Mouse (Mus musculus) neural tube, embryonic 13.5 days (tissue): ENCODE results near the gene Lrrc38. TPM values are rescaled to one million over a fixed set of nuclear protein-coding genes. Genes with fewer than 3 reads are reported as not detected.

Experiments
- ATAC-seq: fragments of 200-750 bp; cut with Nextera tagmentation; 2 replicates; pipeline ENCODE4 v1.8.0; 2017; ENCODE audit warnings: low read depth, mild to moderate bottlenecking, moderate TSS enrichment, moderate library complexity
- H3K27ac ChIP-seq: fragments of 300-500 bp; sonication (generic); replicated peaks from 2 replicates; pipeline ENCODE4 v1.5.1; 2015; ENCODE audit warnings: moderate library complexity, mild to moderate bottlenecking, inconsistent platforms
- H3K27me3 ChIP-seq: fragments of 300-500 bp; sonication (generic); 2 replicates; pipeline ENCODE4 v1.6.1; 2015; ENCODE audit warnings: mild to moderate bottlenecking, inconsistent platforms
- H3K36me3 ChIP-seq: fragments of 300-500 bp; sonication (generic); 2 replicates; pipeline ENCODE4 v1.6.1; 2015; ENCODE audit warnings: mild to moderate bottlenecking, inconsistent platforms
- H3K4me1 ChIP-seq: fragments of 300-500 bp; sonication (generic); replicated peaks from 2 replicates; pipeline ENCODE4 v1.6.1; 2015; ENCODE audit warnings: inconsistent platforms
- H3K4me2 ChIP-seq: fragments of 300-500 bp; sonication (generic); 2 replicates; pipeline ENCODE4 v1.6.1; 2015; ENCODE audit warnings: inconsistent platforms, mild to moderate bottlenecking, moderate library complexity
- H3K4me3 ChIP-seq: fragments of 300-500 bp; sonication (generic); 2 replicates; pipeline ENCODE4 v1.5.1; 2015; ENCODE audit warnings: mild to moderate bottlenecking, inconsistent platforms
- H3K9ac ChIP-seq: fragments of 300-500 bp; sonication (generic); 2 replicates; pipeline ENCODE4 v1.6.1; 2015; ENCODE audit warnings: moderate library complexity, mild to moderate bottlenecking, inconsistent platforms
- H3K9me3 ChIP-seq: fragments of 300-500 bp; sonication (generic); 2 replicates; pipeline ENCODE4 v1.6.1; 2016; ENCODE audit warnings: inconsistent platforms
- WGBS: fragments of 180-500 bp; shearing (Covaris S2); methylation state at CpG from one replicate; pipeline ENCODE4 v1.1.7; 2015; 5-methylcytosine and 5-hydroxymethylcytosine counted together
- polyA plus RNA-seq: library from polyadenylated mRNA; unstranded; fragments of >200 nt; fragmentation: Nextera tagmentation; extraction: Ambion mirVana; gene quantifications from 2 replicates; pipeline ENCODE4 v1.2.1, GENCODE M21; 2015

Gene Lrrc38
- polyA plus RNA-seq, 1 experiment from 2014 or later = 0.27 TPM

GRCm38 (mm10) chr4:143361520-143361919 is 12.0 kb downstream of the Lrrc38 start:
- Histone ChIP-seq H3K4me3 (no peak overlapping the region), H3K27ac (no peak overlapping the region), H3K27me3 (no peaks in the 10 kb centered on the region), H3K9ac (no peak overlapping the region), H3K4me1 (peaks cover 9% of the 10 kb centered on the region), H3K4me2 (no peak overlapping the region), H3K9me3 (no peaks in the 10 kb centered on the region; the same call in 1 of the 2 replicates), H3K36me3 (no peaks in the 10 kb centered on the region)
- 0 out of 2 replicates have a peak, but pooled peaks have one; percentile 32 for ATAC-seq
- WGBS = 42% methylated on average over 10 of the region's 10 CpGs

GRCm38 (mm10) chr4:143366415-143367041 is 17.0 kb downstream of the Lrrc38 start:
- peak overlapping the region; percentile 4; the same call in 1 of the 2 replicates for H3K4me2 ChIP-seq

GRCm38 (mm10) chr4:143379480-143379879 is 29.9 kb downstream of the Lrrc38 start:
- no peaks in the 10 kb centered on the region for H3K27me3 ChIP-seq
- peaks cover 16% of the 10 kb centered on the region for H3K4me1 ChIP-seq
- ATAC-seq = peak; percentile 69
- H3K27ac ChIP-seq = peak overlapping the region; percentile 59
- WGBS = 10% methylated on average over 7 of the region's 7 CpGs
- peak overlapping the region; percentile 38; the same call in 1 of the 2 replicates for H3K9ac ChIP-seq
- H3K4me3 ChIP-seq = no peak overlapping the region
- peak overlapping the region; percentile 42 for H3K4me2 ChIP-seq
- H3K9me3 ChIP-seq = no peaks in the 10 kb centered on the region
- no peaks in the 10 kb centered on the region for H3K36me3 ChIP-seq

More at GRCm38 (mm10) chr4:143366415-143367041, 17.0 kb downstream of the Lrrc38 start:
- H3K27me3 ChIP-seq = no peaks in the 10 kb centered on the region
- H3K4me1 ChIP-seq = peaks cover 9% of the 10 kb centered on the region
- no peaks in the 10 kb centered on the region for H3K36me3 ChIP-seq
- H3K27ac ChIP-seq = no peak overlapping the region
- H3K9me3 ChIP-seq = no peaks in the 10 kb centered on the region
- H3K9ac ChIP-seq = no peak overlapping the region
- ATAC-seq = no peak
- H3K4me3 ChIP-seq = no peak overlapping the region
- 35% methylated on average over 15 of the region's 15 CpGs for WGBS

GRCm38 (mm10) chr4:143379931-143380715 is 30.6 kb downstream of the Lrrc38 start:
- Histone ChIP-seq H3K36me3 (no peaks in the 10 kb centered on the region), H3K4me2 (peak overlapping the region; percentile 42), H3K4me3 (no peak overlapping the region), H3K4me1 (peaks cover 16% of the 10 kb centered on the region), H3K27ac (peak overlapping the region; percentile 59), H3K9me3 (no peaks in the 10 kb centered on the region), H3K27me3 (no peaks in the 10 kb centered on the region), H3K9ac (peak overlapping the region; percentile 38; the same call in 1 of the 2 replicates)
- 11% methylated on average over 15 of the region's 15 CpGs for WGBS
- peak; percentile 80 for ATAC-seq

GRCm38 (mm10) chr4:143380716-143381004 is 31.1 kb downstream of the Lrrc38 start:
- Histone ChIP-seq H3K9ac (no peak overlapping the region), H3K36me3 (no peaks in the 10 kb centered on the region), H3K4me3 (no peak overlapping the region), H3K27ac (0 out of 2 replicates have a peak overlapping the region, but pooled peaks have one; percentile 59), H3K9me3 (no peaks in the 10 kb centered on the region), H3K4me2 (peak overlapping the region; percentile 42; the same call in 1 of the 2 replicates), H3K27me3 (no peaks in the 10 kb centered on the region), H3K4me1 (peaks cover 16% of the 10 kb centered on the region)
- 3% methylated on average over 5 of the region's 5 CpGs for WGBS
- ATAC-seq = no peak

- no peak overlapping the region for H3K4me3 ChIP-seq
- H3K9me3 ChIP-seq = no peaks in the 10 kb centered on the region
- no peaks in the 10 kb centered on the region for H3K36me3 ChIP-seq
- ATAC-seq = no peak
- no peak overlapping the region for H3K4me2 ChIP-seq
- 55% methylated on average over 3 of the region's 3 CpGs for WGBS
- peaks cover 16% of the 10 kb centered on the region for H3K4me1 ChIP-seq
- no peak overlapping the region for H3K27ac ChIP-seq
- no peaks in the 10 kb centered on the region for H3K27me3 ChIP-seq
- H3K9ac ChIP-seq = 0 out of 2 replicates have a peak overlapping the region, but pooled peaks have one; percentile 0
These were observed 32.6 kb downstream of the Lrrc38 start for GRCm38 (mm10) chr4:143382163-143382562.

- ATAC-seq = no peak
- H3K4me3 ChIP-seq = no peak overlapping the region
- WGBS = 47% methylated on average over 4 of the region's 4 CpGs
- no peak overlapping the region for H3K27ac ChIP-seq
- no peak overlapping the region for H3K9ac ChIP-seq
- H3K27me3 ChIP-seq = no peaks in the 10 kb centered on the region
- no peaks in the 10 kb centered on the region for H3K9me3 ChIP-seq
- H3K4me1 ChIP-seq = peaks cover 16% of the 10 kb centered on the region
- H3K4me2 ChIP-seq = no peak overlapping the region
- no peaks in the 10 kb centered on the region for H3K36me3 ChIP-seq
These were observed 34.1 kb downstream of the Lrrc38 start for GRCm38 (mm10) chr4:143383646-143384045.

- Histone ChIP-seq H3K9ac (peak overlapping the region; percentile 60), H3K36me3 (no peaks in the 10 kb centered on the region), H3K4me1 (no peaks in the 10 kb centered on the region), H3K27me3 (no peaks in the 10 kb centered on the region), H3K4me2 (peak overlapping the region; percentile 57), H3K4me3 (peak overlapping the region; percentile 38), H3K27ac (no peak overlapping the region), H3K9me3 (no peaks in the 10 kb centered on the region)
- WGBS = 9% methylated on average over 37 of the region's 43 CpGs
- ATAC-seq = peak; percentile 88
These were observed 39.6 kb downstream of the Lrrc38 start for GRCm38 (mm10) chr4:143388955-143389702.

- Histone ChIP-seq H3K27me3 (no peaks in the 10 kb centered on the region), H3K9me3 (no peaks in the 10 kb centered on the region), H3K36me3 (no peaks in the 10 kb centered on the region), H3K4me1 (no peaks in the 10 kb centered on the region), H3K4me2 (no peak within 1 kb of the TSS), H3K9ac (no peak within 1 kb of the TSS), H3K4me3 (no peak within 1 kb of the TSS), H3K27ac (no peak within 1 kb of the TSS)
- WGBS = 83% methylated on average over 26 of the region's 26 CpGs
- ATAC-seq = no peak
These were observed 44.6 kb downstream of the Lrrc38 start, which contains the start of gene Pramel1 for GRCm38 (mm10) chr4:143394181-143394580. Pramel1 (plus strand) TSS chr4:143394428.

GRCm38 (mm10) chr4:143411566-143412218 is 62.1 kb downstream of the Lrrc38 start:
- WGBS = 66% methylated on average over 5 of the region's 5 CpGs
- Histone ChIP-seq H3K27me3 (no peaks in the 10 kb centered on the region), H3K4me1 (peaks cover 6% of the 10 kb centered on the region), H3K9ac (peak overlapping the region; percentile 70), H3K9me3 (0 out of 2 replicates have a peak, but pooled peaks cover 12% of the 10 kb centered on the region), H3K4me3 (peak overlapping the region; percentile 58), H3K27ac (peak overlapping the region; percentile 93), H3K4me2 (peak overlapping the region; percentile 62), H3K36me3 (peaks cover 26% of the 10 kb centered on the region)
- ATAC-seq = peak; percentile 21

GRCm38 (mm10) chr4:143412219-143413092 is 62.9 kb downstream of the Lrrc38 start, which contains the start of gene Pramef8:
Pramef8 (plus strand) TSS chr4:143412426.
- under 1% methylated on average over 50 of the region's 50 CpGs for WGBS
- H3K9me3 ChIP-seq = 0 out of 2 replicates have a peak, but pooled peaks cover 12% of the 10 kb centered on the region
- H3K4me2 ChIP-seq = peak within 1 kb of the TSS; percentile 62
- peak; percentile 92 for ATAC-seq
- H3K36me3 ChIP-seq = peaks cover 34% of the 10 kb centered on the region
- peak within 1 kb of the TSS; percentile 58 for H3K4me3 ChIP-seq
- H3K27me3 ChIP-seq = no peaks in the 10 kb centered on the region
- peak within 1 kb of the TSS; percentile 70 for H3K9ac ChIP-seq
- peaks cover 6% of the 10 kb centered on the region for H3K4me1 ChIP-seq
- peak within 1 kb of the TSS; percentile 93 for H3K27ac ChIP-seq
